Mouse (Mus musculus): ENCODE results near the gene Sh3rf3.

- TF ChIP-seq CTCF (IDR thresholded peaks at IDR 0.05): peak; percentile 45
- no peak for TF ChIP-seq EP300 (IDR thresholded peaks at IDR 0.05)
These were observed 92.1 kb downstream of the Sh3rf3 start for GRCm38 (mm10) chr10:58905253-58905652.
